Mouse (Mus musculus) spleen, adult 2 months (tissue): Measurements from ENCODE around the gene Grik4.

Experiments used
- CTCF ChIP-seq: fragments of 200-500 bp; IDR thresholded peaks from 2 replicates; pipeline ENCODE4 v1.5.1; 2011; ENCODE audit warnings: mild to moderate bottlenecking, inconsistent platforms; ENCODE audit not compliant: insufficient read depth, insufficient read length, insufficient replicate concordance; ENCODE audit errors: extremely low read depth
- POLR2A ChIP-seq: fragments of 200-500 bp; IDR thresholded peaks from 2 replicates; pipeline ENCODE4 v1.6.1; 2011; ENCODE audit warnings: low read depth, low read length, inconsistent platforms

DNA sequence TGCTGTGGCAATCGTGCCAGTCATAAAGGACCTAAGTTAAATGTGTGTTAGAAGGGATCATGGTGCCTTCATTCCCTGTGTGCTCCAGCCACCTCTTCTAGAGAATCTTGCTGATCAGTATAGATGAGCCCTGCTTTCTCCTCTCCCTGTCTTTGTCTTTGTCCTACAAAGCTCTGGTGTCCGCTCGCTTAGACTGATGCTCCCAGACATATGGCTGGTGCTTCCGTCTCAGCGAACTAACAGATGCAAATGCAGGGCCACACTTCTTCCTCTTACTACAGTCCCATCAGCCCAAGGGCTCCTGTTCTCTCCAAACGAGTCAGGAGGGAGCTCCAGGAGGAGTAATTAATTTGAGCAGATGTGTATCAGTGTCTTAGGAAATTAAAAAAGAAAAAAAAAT, 71.4 kb downstream of the Grik4 start:
- no peak for TF ChIP-seq CTCF
- TF ChIP-seq POLR2A = no peak
